Mouse (Mus musculus) myocyte (in vitro differentiated cells): ENCODE measurements at regions not wholly inside any gene's neighbourhood (a gene's known extent, or its start where the extent isn't known, plus 50 kb on each side); places are given as distances from the start of the nearest gene placed in this dataset.

ENCODE experiments used
- H3K27me3 ChIP-seq: one replicate; pipeline ENCODE4 v1.6.1; 2011; ENCODE audit not compliant: control insufficient read depth, insufficient read depth, insufficient read length
- H3K36me3 ChIP-seq: one replicate; pipeline ENCODE4 v1.6.1; 2011; ENCODE audit not compliant: control insufficient read depth, insufficient read depth
- H3K4me2 ChIP-seq: one replicate; pipeline ENCODE4 v1.6.1; 2011; ENCODE audit warnings: low read depth, control low read depth
- H3K4me3 ChIP-seq: one replicate; pipeline ENCODE4 v1.5.1; 2011; ENCODE audit warnings: mild to moderate bottlenecking, control low read depth, moderate library complexity
- H3K79me2 ChIP-seq: one replicate; pipeline ENCODE4 v1.6.1; 2011; ENCODE audit not compliant: control insufficient read depth, insufficient read depth
- H3ac ChIP-seq: one replicate; pipeline ENCODE4 v1.6.1; 2011; ENCODE audit not compliant: control insufficient read depth, insufficient read length
- CEBPB ChIP-seq: IDR thresholded peaks from 2 replicates; pipeline ENCODE4 v1.6.1; 2011; ENCODE audit warnings: mild to moderate bottlenecking, moderate library complexity; ENCODE audit not compliant: poor library complexity, insufficient read depth, severe bottlenecking
- E2F4 ChIP-seq: IDR thresholded peaks from one replicate; pipeline ENCODE4 v1.6.1; 2011; ENCODE audit warnings: mild to moderate bottlenecking, control low read depth, moderate library complexity; ENCODE audit not compliant: insufficient read depth
- MAX ChIP-seq: IDR thresholded peaks from one replicate; pipeline ENCODE4 v1.6.1; 2011; ENCODE audit warnings: low read depth, mild to moderate bottlenecking, control low read depth
- MYOD1 ChIP-seq, 3 experiments: IDR thresholded peaks; one replicate each; pipeline ENCODE4 v1.6.1; 2011; ENCODE audit warnings: control low read depth in 2 of 3, low read depth in 2 of 3, mild to moderate bottlenecking in 2 of 3, moderate library complexity in 1 of 3; ENCODE audit not compliant: insufficient read length in 2 of 3, control insufficient read depth in 1 of 3
- MYOG ChIP-seq, 3 experiments: IDR thresholded peaks; one replicate each; pipeline ENCODE4 v1.6.1; 2011; ENCODE audit warnings: control low read depth in 2 of 3, low read depth in 2 of 3, mild to moderate bottlenecking in 2 of 3; ENCODE audit not compliant: insufficient read length in 2 of 3, control insufficient read depth in 1 of 3, insufficient read depth in 1 of 3
- POLR2A ChIP-seq: IDR thresholded peaks from one replicate; pipeline ENCODE4 v1.6.1; 2011; ENCODE audit warnings: low read depth, mild to moderate bottlenecking, control low read depth, moderate library complexity; ENCODE audit not compliant: insufficient read length
- POLR2AphosphoS2 ChIP-seq: IDR thresholded peaks from one replicate; pipeline ENCODE4 v1.6.1; 2011; ENCODE audit warnings: low read depth, control low read depth; ENCODE audit not compliant: insufficient read length
- REST ChIP-seq: IDR thresholded peaks from one replicate; pipeline ENCODE4 v1.6.1; 2011; ENCODE audit warnings: mild to moderate bottlenecking, control low read depth, moderate library complexity; ENCODE audit not compliant: insufficient read depth, insufficient read length
- SRF ChIP-seq: IDR thresholded peaks from one replicate; pipeline ENCODE4 v1.6.1; 2011; ENCODE audit warnings: low read depth; ENCODE audit not compliant: control insufficient read depth, insufficient read length
- TCF12 ChIP-seq: IDR thresholded peaks from one replicate; pipeline ENCODE4 v1.6.1; 2011; ENCODE audit warnings: mild to moderate bottlenecking, control low read depth; ENCODE audit not compliant: poor library complexity, insufficient read depth, severe bottlenecking
- TCF3 ChIP-seq: IDR thresholded peaks from one replicate; pipeline ENCODE4 v1.6.1; 2011; ENCODE audit warnings: low read depth, control low read depth; ENCODE audit not compliant: insufficient read length
- USF1 ChIP-seq: IDR thresholded peaks from one replicate; pipeline ENCODE4 v1.6.1; 2011; ENCODE audit warnings: low read depth, mild to moderate bottlenecking, control low read depth, moderate library complexity

DNA sequence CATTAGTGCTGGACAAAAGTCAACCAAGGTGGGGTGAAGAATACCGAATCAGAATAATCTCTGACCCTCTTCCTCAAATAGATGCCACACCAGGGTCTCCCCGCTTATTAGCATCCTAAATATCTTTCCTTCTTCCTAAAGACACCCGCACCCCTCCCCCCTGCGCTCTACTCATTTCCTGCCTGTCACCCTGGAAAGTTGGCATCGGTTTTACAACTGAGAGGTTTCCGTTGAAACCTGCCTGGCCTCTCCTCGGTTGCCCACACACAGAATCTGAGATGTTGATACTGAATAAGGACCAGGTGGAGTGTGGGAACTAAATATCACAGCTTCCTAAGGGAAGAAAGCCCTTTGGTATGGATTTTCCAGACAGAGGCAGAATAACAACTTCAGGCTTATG lies 137.4 kb upstream of the Adamts18 start:
- H3K4me3 ChIP-seq: no peak overlapping the region
- H3K4me2 ChIP-seq: no peak overlapping the region
- no peaks in the 10 kb centered on the region for H3K27me3 ChIP-seq
- H3ac ChIP-seq: no peak overlapping the region
- TF ChIP-seq TCF3: no peak
- H3K79me2 ChIP-seq: no peaks in the 10 kb centered on the region
- no peaks in the 10 kb centered on the region for H3K36me3 ChIP-seq

DNA sequence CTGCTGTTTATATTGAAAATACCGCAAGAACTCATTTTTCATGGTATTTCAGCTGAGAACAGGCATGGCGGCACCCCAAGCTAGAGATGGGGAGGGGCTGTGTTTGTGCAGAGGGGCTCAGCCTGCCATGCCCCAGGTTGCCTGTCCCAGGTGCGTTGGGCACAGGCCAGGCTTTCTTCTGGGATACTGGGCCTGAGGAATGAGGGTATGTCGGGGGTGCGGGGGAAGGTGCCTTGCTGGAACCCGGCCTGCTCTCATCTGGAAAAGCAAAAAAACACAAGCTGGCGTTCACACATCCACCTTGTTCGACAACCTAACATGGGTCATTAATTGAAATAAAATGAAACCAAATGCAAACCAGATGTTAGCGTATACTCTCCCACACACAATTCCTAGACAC lies 142.2 kb upstream of the Adamts18 start:
- no peaks in the 10 kb centered on the region for H3K79me2 ChIP-seq
- H3ac ChIP-seq: no peak overlapping the region
- no peaks in the 10 kb centered on the region for H3K36me3 ChIP-seq
- TF ChIP-seq POLR2AphosphoS2: no peak
- no peak for TF ChIP-seq MAX
- TF ChIP-seq SRF: no peak
- TF ChIP-seq TCF12: no peak
- H3K4me3 ChIP-seq: no peak overlapping the region
- H3K27me3 ChIP-seq: no peaks in the 10 kb centered on the region
- H3K4me2 ChIP-seq: no peak overlapping the region

DNA sequence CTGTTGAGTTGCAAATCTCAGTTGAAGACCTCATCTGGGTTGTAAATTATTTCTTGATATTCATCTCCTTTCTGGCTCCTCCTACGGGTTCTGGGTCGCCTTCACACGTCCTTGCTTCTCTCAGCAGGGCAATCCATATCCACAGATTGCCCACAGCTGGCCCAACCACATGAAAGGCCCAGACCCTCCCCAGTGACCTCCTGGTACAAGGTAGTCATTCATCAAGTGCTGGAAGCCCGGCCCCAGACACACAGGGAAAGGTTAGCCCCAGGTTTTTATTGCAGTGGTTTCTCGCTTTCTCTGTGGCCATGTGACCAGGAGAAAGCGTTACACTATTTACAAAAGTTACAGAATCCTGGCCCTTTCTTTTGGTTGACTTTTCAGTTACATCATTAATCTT lies 134.5 kb upstream of the Nudt7 start:
- Histone ChIP-seq H3K79me2 (no peaks in the 10 kb centered on the region), H3K27me3 (no peaks in the 10 kb centered on the region), H3K36me3 (no peaks in the 10 kb centered on the region), H3ac (no peak overlapping the region), H3K4me2 (no peak overlapping the region), H3K4me3 (no peak overlapping the region)
- TF ChIP-seq TCF12 (no peak), POLR2A (no peak), USF1 (no peak), MYOG (IDR thresholded peaks at IDR 0.05; ENCODE audit: control insufficient read depth in 1 of 3, insufficient read depth in 1 of 3, insufficient read length in 2 of 3, low read depth in 2 of 3) (no peak)

DNA sequence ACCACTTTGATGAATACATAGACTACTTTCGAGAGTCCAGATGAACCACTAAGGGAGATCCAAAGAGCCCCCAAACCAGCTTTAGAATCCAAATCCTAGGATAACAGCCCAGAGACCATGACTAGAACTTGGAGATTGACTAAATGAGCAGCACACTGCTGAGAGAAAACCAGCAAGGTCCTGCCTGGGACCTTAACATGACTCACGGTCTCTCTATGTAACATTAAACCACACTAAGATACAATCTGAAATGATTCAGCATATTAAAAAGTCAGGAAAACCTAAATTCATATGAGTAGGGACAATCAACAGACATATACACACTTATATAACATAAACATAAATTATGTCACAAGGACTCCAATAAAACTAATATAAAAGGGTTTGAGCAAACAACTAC lies 131.7 kb upstream of the Nudt7 start:
- Histone ChIP-seq H3ac (no peak overlapping the region), H3K36me3 (no peaks in the 10 kb centered on the region), H3K79me2 (no peaks in the 10 kb centered on the region), H3K4me3 (no peak overlapping the region), H3K27me3 (no peaks in the 10 kb centered on the region), H3K4me2 (no peak overlapping the region)
- TF ChIP-seq USF1: no peak
- no peak for TF ChIP-seq TCF3
- no peak for TF ChIP-seq E2F4
- TF ChIP-seq TCF12: no peak
- TF ChIP-seq CEBPB: no peak
- no peak for TF ChIP-seq REST
- no peak for TF ChIP-seq MYOD1 (IDR thresholded peaks at IDR 0.05; ENCODE audit: control insufficient read depth in 1 of 3, insufficient read length in 2 of 3, low read depth in 2 of 3)
- no peak for TF ChIP-seq POLR2A

DNA sequence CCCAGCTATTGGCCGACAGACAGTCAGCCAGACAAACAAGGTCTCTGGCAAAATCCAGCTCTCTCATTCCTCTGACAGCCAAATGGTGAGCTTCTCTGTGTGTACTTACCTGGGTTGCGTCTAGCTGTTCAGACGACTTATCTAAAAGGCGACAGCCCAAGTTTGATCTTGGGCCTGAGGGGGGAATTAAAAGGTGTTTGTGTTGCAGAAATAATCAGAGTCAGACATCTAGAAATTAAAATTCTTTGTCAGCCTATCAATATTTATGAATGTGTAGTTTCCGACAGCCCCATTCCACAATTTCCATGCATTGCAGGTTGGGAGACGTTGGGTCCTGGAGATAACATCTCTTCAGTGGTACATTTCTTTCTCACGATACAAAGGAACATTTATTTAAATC lies 128.9 kb upstream of the Nudt7 start:
- Histone ChIP-seq H3K27me3 (no peaks in the 10 kb centered on the region), H3K79me2 (no peaks in the 10 kb centered on the region), H3K4me3 (no peak overlapping the region), H3ac (no peak overlapping the region), H3K4me2 (no peak overlapping the region), H3K36me3 (no peaks in the 10 kb centered on the region)
- no peak for TF ChIP-seq REST
- no peak for TF ChIP-seq SRF
- no peak for TF ChIP-seq TCF12
- TF ChIP-seq MYOD1 (IDR thresholded peaks at IDR 0.05; ENCODE audit: control insufficient read depth in 1 of 3, insufficient read length in 2 of 3, low read depth in 2 of 3): no peak
- TF ChIP-seq USF1: no peak

DNA sequence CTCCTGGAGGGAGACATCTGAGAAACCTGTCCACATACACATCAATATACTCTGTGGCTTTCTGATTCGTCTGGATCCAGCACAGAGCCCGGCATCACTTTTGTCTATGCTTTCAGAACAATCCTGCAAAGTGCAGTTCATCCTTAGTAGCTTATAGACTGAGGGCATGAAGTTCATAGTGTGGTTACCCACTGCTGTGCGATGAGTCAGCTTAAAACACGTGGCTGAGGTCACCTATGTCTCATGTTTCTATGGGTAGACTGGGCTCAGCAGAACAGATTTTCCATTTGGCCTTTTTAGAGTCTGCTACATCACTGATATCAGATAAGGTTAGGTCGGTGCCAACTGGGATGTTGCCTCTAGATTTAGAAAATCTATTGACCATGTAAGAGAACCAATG lies 126.8 kb upstream of the Nudt7 start:
- no peak overlapping the region for H3ac ChIP-seq
- no peaks in the 10 kb centered on the region for H3K27me3 ChIP-seq
- H3K4me2 ChIP-seq: no peak overlapping the region
- H3K79me2 ChIP-seq: no peaks in the 10 kb centered on the region
- H3K36me3 ChIP-seq: no peaks in the 10 kb centered on the region
- no peak overlapping the region for H3K4me3 ChIP-seq
- TF ChIP-seq POLR2AphosphoS2 (no peak), MYOG (IDR thresholded peaks at IDR 0.05; ENCODE audit: control insufficient read depth in 1 of 3, insufficient read depth in 1 of 3, insufficient read length in 2 of 3, low read depth in 2 of 3) (no peak), USF1 (peak; percentile 24), TCF3 (no peak)

DNA sequence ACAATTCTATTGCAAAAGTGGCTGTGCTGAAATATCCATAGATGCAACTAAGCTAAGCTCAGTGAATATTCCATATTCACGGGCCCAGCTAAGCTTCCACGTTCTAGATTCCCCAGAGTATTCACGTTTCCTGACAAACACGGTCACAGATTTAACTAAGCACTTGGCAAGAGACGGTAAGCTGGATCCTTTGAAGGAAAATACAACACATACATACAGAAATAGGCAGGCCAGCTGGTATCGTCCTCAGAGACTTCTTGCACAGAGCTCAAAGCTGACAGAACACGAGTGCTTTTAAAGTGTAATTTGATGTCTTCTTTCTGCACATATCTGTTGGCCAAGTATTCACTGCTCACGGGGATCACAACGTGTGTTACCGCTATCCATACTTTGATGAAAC lies 126.3 kb upstream of the Nudt7 start:
- no peaks in the 10 kb centered on the region for H3K36me3 ChIP-seq
- H3K79me2 ChIP-seq: no peaks in the 10 kb centered on the region
- TF ChIP-seq POLR2A (no peak), MAX (no peak), USF1 (no peak), TCF12 (no peak), TCF3 (no peak), REST (no peak), SRF (no peak), MYOG (IDR thresholded peaks at IDR 0.05; ENCODE audit: control insufficient read depth in 1 of 3, insufficient read depth in 1 of 3, insufficient read length in 2 of 3, low read depth in 2 of 3) (no peak), MYOD1 (IDR thresholded peaks at IDR 0.05; ENCODE audit: control insufficient read depth in 1 of 3, insufficient read length in 2 of 3, low read depth in 2 of 3) (no peak), CEBPB (no peak), E2F4 (no peak), POLR2AphosphoS2 (no peak)
- no peak overlapping the region for H3K4me3 ChIP-seq
- H3K27me3 ChIP-seq: no peaks in the 10 kb centered on the region
- no peak overlapping the region for H3ac ChIP-seq
- no peak overlapping the region for H3K4me2 ChIP-seq
